Mouse (Mus musculus) MEL (cell line): ENCODE measurements around the gene Lefty1. TPM values are rescaled to one million over a fixed set of nuclear protein-coding genes. Genes with fewer than 3 reads are reported as not detected.

Experiments
- DNase-seq: peaks from one replicate; pipeline ENCODE4 v3.0.0; 2011; ENCODE audit warnings: low read depth, low spot score
- H3K27ac ChIP-seq: 2 replicates; pipeline ENCODE4 v1.5.1; 2012; ENCODE audit warnings: low read depth, mild to moderate bottlenecking, control low read depth, low read length, moderate library complexity; ENCODE audit not compliant: control insufficient read depth
- H3K27me3 ChIP-seq, 2 experiments: fragments of 150-350 bp in 1 of 2; sonication (generic) in 1 of 2; 2 replicates each; pipeline ENCODE4 v1.6.1; 2012; ENCODE audit warnings: low read length in 2 of 2, mild to moderate bottlenecking in 2 of 2, improper control_type of control experiment in 1 of 2, moderate library complexity in 1 of 2; ENCODE audit not compliant: insufficient read depth in 2 of 2, control insufficient read depth in 1 of 2
- H3K36me3 ChIP-seq, 2 experiments: 2 replicates each; pipeline ENCODE4 v1.6.1; 2012 to 2014; ENCODE audit warnings: low read length in 2 of 2, improper control_type of control experiment in 1 of 2, inconsistent platforms in 1 of 2, mild to moderate bottlenecking in 1 of 2; ENCODE audit not compliant: insufficient read depth in 2 of 2, control insufficient read depth in 1 of 2
- H3K4me1 ChIP-seq, 2 experiments: fragments of 150-350 bp in 1 of 2; sonication (generic) in 1 of 2; 2 replicates each; pipeline ENCODE4 v1.6.1; 2012; ENCODE audit warnings: low read length in 2 of 2, improper control_type of control experiment in 1 of 2, mild to moderate bottlenecking in 1 of 2; ENCODE audit not compliant: insufficient read depth in 2 of 2, control insufficient read depth in 1 of 2
- H3K4me3 ChIP-seq, 2 experiments: fragments of 150-350 bp in 1 of 2; sonication (generic) in 1 of 2; 2 replicates each; pipeline ENCODE4 v1.5.1; 2012; ENCODE audit warnings: low read depth in 2 of 2, low read length in 2 of 2, mild to moderate bottlenecking in 2 of 2, moderate library complexity in 2 of 2, control low read depth in 1 of 2, improper control_type of control experiment in 1 of 2; ENCODE audit not compliant: control insufficient read depth in 1 of 2, insufficient read depth in 1 of 2
- H3K79me2 ChIP-seq: 2 replicates; pipeline ENCODE4 v1.6.1; 2012; ENCODE audit warnings: mild to moderate bottlenecking, low read length, moderate library complexity; ENCODE audit not compliant: control insufficient read depth, poor library complexity, insufficient read depth
- H3K9ac ChIP-seq: 2 replicates; pipeline ENCODE4 v1.6.1; 2012; ENCODE audit warnings: low read depth, mild to moderate bottlenecking, control low read depth, low read length, moderate library complexity; ENCODE audit not compliant: control insufficient read depth, poor library complexity, severe bottlenecking
- H3K9me3 ChIP-seq: fragments of 150-350 bp; sonication (generic); replicated peaks from 2 replicates; pipeline ENCODE4 v1.6.1; 2012; ENCODE audit warnings: mild to moderate bottlenecking, low read length, improper control_type of control experiment, moderate library complexity; ENCODE audit not compliant: insufficient read depth
- CHD1 ChIP-seq: IDR thresholded peaks from 2 replicates; pipeline ENCODE4 v1.6.1; 2012; ENCODE audit warnings: low read depth, mild to moderate bottlenecking, inconsistent platforms, low read length, improper control_type of control experiment
- CTCF ChIP-seq, 3 experiments: IDR thresholded peaks in 2 of 3; conservative IDR thresholded peaks in 1 of 3; 2 replicates each; pipeline ENCODE4 v1.5.1; 2011 to 2012; ENCODE audit warnings: low read length in 3 of 3, low read depth in 2 of 3, mild to moderate bottlenecking in 2 of 3, improper control_type of control experiment in 1 of 3, inconsistent platforms in 1 of 3, mixed read lengths in 1 of 3, moderate library complexity in 1 of 3; ENCODE audit not compliant: control insufficient read depth in 1 of 3, insufficient read depth in 1 of 3, poor library complexity in 1 of 3, severe bottlenecking in 1 of 3
- E2F4 ChIP-seq: IDR thresholded peaks from 2 replicates; pipeline ENCODE4 v1.6.1; 2011; ENCODE audit warnings: low read depth, low read length, improper control_type of control experiment, borderline replicate concordance
- EP300 ChIP-seq, 2 experiments: IDR thresholded peaks; 2 replicates each; pipeline ENCODE4 v1.6.1; 2011; ENCODE audit warnings: improper control_type of control experiment in 2 of 2, low read length in 2 of 2, low read depth in 1 of 2, mild to moderate bottlenecking in 1 of 2
- ETS1 ChIP-seq: IDR thresholded peaks from 2 replicates; pipeline ENCODE4 v1.6.1; 2012; ENCODE audit warnings: low read depth, mild to moderate bottlenecking, inconsistent platforms, low read length, improper control_type of control experiment, moderate library complexity
- HCFC1 ChIP-seq: IDR thresholded peaks from 2 replicates; pipeline ENCODE4 v1.6.1; 2012; ENCODE audit warnings: low read depth, mild to moderate bottlenecking, inconsistent platforms, low read length, improper control_type of control experiment, moderate library complexity
- KAT2A ChIP-seq: conservative IDR thresholded peaks from 2 replicates; pipeline ENCODE4 v1.6.1; 2012; ENCODE audit warnings: low read depth, low read length, improper control_type of control experiment, inconsistent platforms
- MAZ ChIP-seq: IDR thresholded peaks from 2 replicates; pipeline ENCODE4 v1.6.1; 2012; ENCODE audit warnings: low read depth, mild to moderate bottlenecking, inconsistent platforms, low read length, improper control_type of control experiment
- MEF2A ChIP-seq: IDR thresholded peaks from 2 replicates; pipeline ENCODE4 v1.6.1; 2014; ENCODE audit warnings: low read depth, mild to moderate bottlenecking, inconsistent platforms, low read length, improper control_type of control experiment; ENCODE audit not compliant: poor library complexity, insufficient replicate concordance, severe bottlenecking; ENCODE audit errors: extremely low read depth
- NELFE ChIP-seq: IDR thresholded peaks from 2 replicates; pipeline ENCODE4 v1.6.1; 2011; ENCODE audit warnings: low read depth, low read length, improper control_type of control experiment
- NRF1 ChIP-seq: IDR thresholded peaks from 2 replicates; pipeline ENCODE4 v1.6.1; 2014; ENCODE audit warnings: low read depth, mild to moderate bottlenecking, inconsistent platforms, low read length, improper control_type of control experiment, moderate library complexity; ENCODE audit not compliant: poor library complexity, insufficient read depth, severe bottlenecking
- POLR2AphosphoS2 ChIP-seq: IDR thresholded peaks from 2 replicates; pipeline ENCODE4 v1.6.1; 2011; ENCODE audit warnings: low read length, improper control_type of control experiment
- RAD21 ChIP-seq: IDR thresholded peaks from 2 replicates; pipeline ENCODE4 v1.6.1; 2011; ENCODE audit warnings: mild to moderate bottlenecking, low read depth, low read length, improper control_type of control experiment
- SIN3A ChIP-seq: IDR thresholded peaks from 2 replicates; pipeline ENCODE4 v1.6.1; 2012; ENCODE audit warnings: low read length, improper control_type of control experiment, inconsistent platforms
- TAL1 ChIP-seq: IDR thresholded peaks from 2 replicates; pipeline ENCODE4 v1.6.1; 2012; ENCODE audit warnings: mild to moderate bottlenecking, inconsistent platforms, low read length, moderate library complexity, mixed read lengths
- UBTF ChIP-seq: IDR thresholded peaks from 2 replicates; pipeline ENCODE4 v1.6.1; 2012; ENCODE audit warnings: low read depth, mild to moderate bottlenecking, inconsistent platforms, low read length, improper control_type of control experiment, moderate library complexity, borderline replicate concordance; ENCODE audit not compliant: insufficient read depth
- ZKSCAN1 ChIP-seq: IDR thresholded peaks from 2 replicates; pipeline ENCODE4 v1.6.1; 2012; ENCODE audit warnings: low read depth, mild to moderate bottlenecking, inconsistent platforms, low read length, improper control_type of control experiment, moderate library complexity
- ZMIZ1 ChIP-seq: IDR thresholded peaks from 2 replicates; pipeline ENCODE4 v1.6.1; 2012; ENCODE audit warnings: low read depth, mild to moderate bottlenecking, inconsistent platforms, low read length, improper control_type of control experiment, moderate library complexity
- polyA plus RNA-seq, 2 experiments: library from polyadenylated mRNA; stranded (reverse) in 1 of 2; unstranded in 1 of 2; fragments of >175 nt in 1 of 2; fragments of >200 nt in 1 of 2; gene quantifications; 2 replicates each; pipeline versions ENCODE4 v1.2.1 to v1.2.4; 2012; ENCODE audit warnings: low replicate concordance in 2 of 2, low read depth in 1 of 2; ENCODE audit not compliant: insufficient read length in 2 of 2, insufficient read depth in 1 of 2, missing spikeins in 1 of 2
- total RNA-seq: library from RNA; depleted of rRNA; stranded (reverse); fragments of 300-350 nt; gene quantifications from 2 replicates; pipeline ENCODE4 v1.2.3, GENCODE M21; 2012

Lefty1 gene
- total and polyA plus RNA-seq, 3 experiments, result 5.1 to 6.4 TPM; not detected in 1

DNA sequence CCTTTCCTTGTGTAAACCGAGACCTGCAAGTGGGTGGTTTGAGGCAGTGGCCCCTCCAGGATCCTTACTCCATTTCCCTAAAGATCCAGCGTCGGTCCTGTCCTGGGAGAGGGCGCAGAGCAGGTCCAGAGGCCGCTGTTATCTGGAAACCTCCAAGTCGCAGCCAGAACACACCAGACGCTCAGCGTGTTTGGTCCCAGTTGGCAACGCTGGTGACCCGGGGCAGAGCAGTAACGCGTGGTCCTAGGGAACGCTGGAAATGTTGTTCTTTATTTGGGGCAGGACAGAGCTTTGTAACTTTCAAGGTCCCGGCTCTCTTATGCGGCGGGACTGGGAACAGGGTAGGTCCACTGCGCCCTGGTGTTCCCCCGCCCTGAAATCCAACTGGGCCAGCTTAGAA is 6.9 kb downstream of the Lefty1 start (continued):
- no peak for TF ChIP-seq MEF2A

- H3K27me3 ChIP-seq, result no peaks in the 10 kb centered on the region
- peaks cover 3 to 18% of the 10 kb centered on the region in 2 experiments for H3K4me1 ChIP-seq
- peak within 1 kb of the TSS; percentile 88 for H3K9ac ChIP-seq
- peaks cover 5% of the 10 kb centered on the region; the same call in 1 of the 2 replicates for H3K79me2 ChIP-seq
- peaks cover 0 to 4% of the 10 kb centered on the region in 2 experiments; a peak in 1 of 4 replicates for H3K36me3 ChIP-seq
- peak within 1 kb of the TSS; percentile 64 for H3K27ac ChIP-seq
- peak; percentile 78 for DNase-seq
- H3K4me3 ChIP-seq, result peak within 1 kb of the TSS; percentile 59 to 91
- no peaks in the 10 kb centered on the region for H3K9me3 ChIP-seq
- TF ChIP-seq MEF2A, result no peak
- TF ChIP-seq UBTF, result 0 out of 2 replicates have a peak, but pooled peaks have one; percentile 64
- TF ChIP-seq KAT2A, result no peak
- peak; percentile 48 for TF ChIP-seq NELFE
- TF ChIP-seq ETS1, result peak; percentile 50; the same call in 1 of the 2 replicates
- TF ChIP-seq CHD1, result no peak
- no peak for TF ChIP-seq CTCF (IDR thresholded peaks at IDR 0.05 in 2 of 3, conservative IDR thresholded peaks at IDR 0.05 in 1 of 3; ENCODE audit: control insufficient read depth in 1 of 3, insufficient read depth in 1 of 3, low read depth in 2 of 3, low read length in 3 of 3, poor library complexity in 1 of 3, severe bottlenecking in 1 of 3)
- TF ChIP-seq SIN3A, result peak; percentile 78
- 0 out of 2 replicates have a peak, but pooled peaks have one; percentile 36 for TF ChIP-seq MAZ
- peak; percentile 78 for TF ChIP-seq NRF1
- TF ChIP-seq HCFC1, result 0 out of 2 replicates have a peak, but pooled peaks have one; percentile 40
- TF ChIP-seq POLR2AphosphoS2, result no peak
- no peak for TF ChIP-seq ZKSCAN1
- TF ChIP-seq RAD21, result no peak
- TF ChIP-seq EP300 (IDR thresholded peaks at IDR 0.05; ENCODE audit: low read depth in 1 of 2, low read length in 2 of 2), result peak in 1 of 2 experiments; percentile 34; a peak in 1 of 4 replicates
- TF ChIP-seq TAL1, result no peak
- peak; percentile 36; the same call in 1 of the 2 replicates for TF ChIP-seq ZMIZ1
- no peak for TF ChIP-seq E2F4
Observed at GRCm38 (mm10) chr1:180942166-180943031, 7.6 kb downstream of the Lefty1 start, which contains the start of gene Tmem63a. Gene Tmem63a (plus strand): TSS chr1:180942344.
